Mouse (Mus musculus) E14TG2a.4 (cell line): ENCODE results near the gene Jhy.

Experiments
- H3K27me3 ChIP-seq: 2 replicates; pipeline ENCODE4 v1.6.1; 2014; ENCODE audit warnings: low read length, control low read depth; ENCODE audit not compliant: insufficient read depth
- H3K36me3 ChIP-seq: 2 replicates; pipeline ENCODE4 v1.6.1; 2014; ENCODE audit warnings: low read length, control low read depth; ENCODE audit not compliant: insufficient read depth
- H3K4me1 ChIP-seq: replicated peaks from 2 replicates; pipeline ENCODE4 v1.6.1; 2014; ENCODE audit warnings: low read depth, low read length, control low read depth
- H3K4me3 ChIP-seq: replicated peaks from 2 replicates; pipeline ENCODE4 v1.5.1; 2014; ENCODE audit warnings: mild to moderate bottlenecking, low read length
- H3K9me3 ChIP-seq: 2 replicates; pipeline ENCODE4 v1.6.1; 2014; ENCODE audit warnings: low read length, control low read depth
- CTCF ChIP-seq: conservative IDR thresholded peaks from 2 replicates; pipeline ENCODE4 v1.5.1; 2014; ENCODE audit warnings: low read length
- NANOG ChIP-seq: IDR thresholded peaks from 2 replicates; pipeline ENCODE4 v1.6.1; 2014; ENCODE audit warnings: borderline replicate concordance, low read length, mixed read lengths
- POU5F1 ChIP-seq: IDR thresholded peaks from 2 replicates; pipeline ENCODE4 v1.6.1; 2014; ENCODE audit warnings: low read length, borderline replicate concordance

Jhy gene

GRCm38 (mm10) chr9:40989940-40990588, 26.1 kb upstream of the Jhy start:
- Histone ChIP-seq H3K9me3 (peaks cover 10% of the 10 kb centered on the region; the same call in 1 of the 2 replicates), H3K4me3 (no peak overlapping the region), H3K27me3 (no peaks in the 10 kb centered on the region), H3K4me1 (no peaks in the 10 kb centered on the region), H3K36me3 (no peaks in the 10 kb centered on the region)
- TF ChIP-seq CTCF (peak; percentile 34; the same call in 1 of the 2 replicates), NANOG (no peak)

- H3K9me3 ChIP-seq = no peaks in the 10 kb centered on the region
- no peaks in the 10 kb centered on the region for H3K4me1 ChIP-seq
- TF ChIP-seq POU5F1 = no peak
- TF ChIP-seq NANOG = no peak
- TF ChIP-seq CTCF = no peak
- no peak overlapping the region for H3K4me3 ChIP-seq
- H3K27me3 ChIP-seq = no peaks in the 10 kb centered on the region
- H3K36me3 ChIP-seq = no peaks in the 10 kb centered on the region
Measured at GRCm38 (mm10) chr9:40984313-40984712, 20.4 kb upstream of the Jhy start.

GRCm38 (mm10) chr9:40983758-40984157, 19.8 kb upstream of the Jhy start:
- Histone ChIP-seq H3K36me3 (no peaks in the 10 kb centered on the region), H3K9me3 (no peaks in the 10 kb centered on the region), H3K4me3 (no peak overlapping the region), H3K27me3 (no peaks in the 10 kb centered on the region), H3K4me1 (no peaks in the 10 kb centered on the region)
- TF ChIP-seq POU5F1 (no peak), CTCF (no peak), NANOG (no peak)

GRCm38 (mm10) chr9:40982480-40982879, 18.6 kb upstream of the Jhy start:
- H3K9me3 ChIP-seq = no peaks in the 10 kb centered on the region
- TF ChIP-seq POU5F1 = no peak
- TF ChIP-seq CTCF = peak; percentile 97
- no peaks in the 10 kb centered on the region for H3K4me1 ChIP-seq
- no peak overlapping the region for H3K4me3 ChIP-seq
- H3K27me3 ChIP-seq = no peaks in the 10 kb centered on the region
- H3K36me3 ChIP-seq = no peaks in the 10 kb centered on the region

DNA sequence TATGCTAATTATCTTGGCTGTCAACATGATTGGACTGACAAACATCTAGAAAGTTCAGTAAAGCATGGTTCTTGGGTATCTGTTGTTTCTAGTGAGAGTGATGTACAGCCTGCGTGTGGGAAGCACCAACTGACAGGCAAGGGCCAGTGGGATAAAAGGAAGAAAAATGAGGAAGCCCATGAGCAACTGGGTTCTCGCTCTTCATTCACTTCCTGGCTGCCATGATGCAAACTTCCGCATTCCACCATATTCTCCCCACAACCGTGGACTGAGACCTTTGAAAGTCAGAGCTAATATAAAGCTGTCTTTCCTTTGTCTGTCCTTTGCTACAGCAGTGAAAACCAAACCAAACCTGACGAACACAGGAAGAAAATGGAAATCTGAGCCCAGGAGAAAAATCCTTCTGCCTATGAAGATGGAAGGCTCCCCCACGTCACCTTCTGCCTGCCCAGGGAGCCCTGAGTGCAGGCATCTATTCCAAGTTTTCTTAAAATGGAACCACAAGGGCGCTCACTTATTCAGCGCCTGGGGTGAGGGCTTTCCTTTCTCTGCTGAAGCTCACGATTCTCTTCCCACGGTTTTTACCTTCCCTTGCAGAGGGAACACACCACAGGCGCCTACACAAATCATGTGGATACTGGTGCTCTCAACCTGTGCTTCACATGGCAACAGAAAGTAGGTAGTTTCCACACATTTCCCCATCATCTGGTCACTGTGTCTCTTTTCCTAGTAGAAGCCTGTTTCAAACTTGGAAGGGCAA, 10.3 kb upstream of the Jhy start:
- Histone ChIP-seq H3K4me3 (no peak overlapping the region), H3K9me3 (peaks cover 13% of the 10 kb centered on the region), H3K36me3 (no peaks in the 10 kb centered on the region), H3K27me3 (peaks cover 7% of the 10 kb centered on the region; the same call in 1 of the 2 replicates), H3K4me1 (no peaks in the 10 kb centered on the region)
- no peak for TF ChIP-seq POU5F1
- TF ChIP-seq NANOG = no peak
- no peak for TF ChIP-seq CTCF

DNA sequence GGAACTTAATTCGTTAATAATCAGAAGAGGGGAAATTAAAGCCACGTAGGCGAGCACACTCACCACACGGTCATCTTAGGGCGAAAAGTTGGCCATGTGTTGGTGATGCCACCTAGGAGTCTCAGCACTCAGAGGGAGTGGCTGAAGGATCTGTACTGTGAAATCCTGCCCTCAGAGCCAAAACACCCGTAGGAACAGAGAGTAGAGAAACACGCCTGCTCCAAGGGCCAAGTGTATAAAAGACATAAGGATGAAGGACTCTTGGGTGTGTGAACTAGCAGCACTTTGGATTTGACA, 448 bp upstream of the Jhy start:
- Histone ChIP-seq H3K27me3 (peaks cover 50% of the 10 kb centered on the region), H3K9me3 (no peaks in the 10 kb centered on the region), H3K36me3 (no peaks in the 10 kb centered on the region), H3K4me3 (peak overlapping the region; percentile 76), H3K4me1 (peaks cover 10% of the 10 kb centered on the region)
- TF ChIP-seq NANOG = no peak
- TF ChIP-seq POU5F1 = no peak
- no peak for TF ChIP-seq CTCF

DNA sequence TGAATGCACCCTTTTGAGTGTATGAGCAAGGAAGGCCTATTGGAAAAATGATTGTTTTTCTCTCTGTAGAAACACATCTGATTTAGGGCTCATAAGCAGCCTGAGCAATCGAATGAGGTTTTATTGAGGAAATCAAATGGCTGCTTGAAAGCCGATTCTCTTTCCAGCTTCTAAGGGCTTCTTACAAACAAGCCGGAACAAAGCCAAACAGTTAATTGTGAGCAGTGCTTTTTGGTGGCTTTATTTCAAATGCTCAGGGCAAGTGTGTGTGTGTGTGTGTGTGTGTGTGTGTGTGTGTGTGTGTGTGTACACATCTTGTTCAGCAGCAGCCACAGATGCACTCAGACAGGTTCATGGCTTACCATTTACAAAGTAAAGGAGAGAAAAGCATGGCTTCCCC, 2.5 kb downstream of the Jhy start:
- H3K27me3 ChIP-seq = peaks cover 50% of the 10 kb centered on the region
- peaks cover 10% of the 10 kb centered on the region for H3K4me1 ChIP-seq
- TF ChIP-seq POU5F1 (no peak), NANOG (no peak), CTCF (no peak)
- H3K4me3 ChIP-seq = no peak overlapping the region
- no peaks in the 10 kb centered on the region for H3K36me3 ChIP-seq
- H3K9me3 ChIP-seq = no peaks in the 10 kb centered on the region

- Histone ChIP-seq H3K27me3 (peaks cover 8% of the 10 kb centered on the region), H3K9me3 (no peaks in the 10 kb centered on the region), H3K4me1 (peaks cover 10% of the 10 kb centered on the region; the same call in 1 of the 2 replicates), H3K36me3 (no peaks in the 10 kb centered on the region), H3K4me3 (no peak overlapping the region)
- TF ChIP-seq NANOG (0 out of 2 replicates have a peak, but pooled peaks have one; percentile 15), POU5F1 (no peak), CTCF (no peak)
Measured at GRCm38 (mm10) chr9:40949039-40949615, 14.8 kb downstream of the Jhy start.
